Mouse (Mus musculus): Measurements from ENCODE around the gene Tlr7.

The Tlr7 gene

DNA sequence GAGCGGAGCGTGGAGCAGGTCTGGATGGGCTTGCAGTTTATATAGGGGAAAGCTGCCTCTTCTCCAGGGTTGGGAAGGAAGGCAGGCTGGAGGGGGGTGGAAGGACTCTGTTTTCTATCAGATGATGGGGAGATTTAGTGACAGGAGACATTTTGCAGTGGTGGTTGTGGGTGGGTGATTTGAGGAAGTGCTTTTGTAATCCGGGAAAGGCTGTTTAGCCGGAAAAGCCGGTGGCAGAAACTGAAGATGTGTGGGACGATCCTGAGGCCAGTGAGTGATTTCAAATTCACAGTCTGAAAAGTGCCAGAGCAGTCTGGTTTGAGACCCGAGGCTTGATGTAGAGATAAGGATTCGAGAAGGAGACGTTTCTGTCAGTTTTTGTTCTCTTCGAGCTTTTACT lies 53.8 kb downstream of the Tlr7 start:
- no peak for DNase-seq

- DNase-seq, result no peak
These were observed 66.3 kb downstream of the Tlr7 start, which contains the start of gene Tlr8 for GRCm38 (mm10) chrX:167264086-167264485. Gene Tlr8, minus strand, starts transcription at chrX:167264329.

DNA sequence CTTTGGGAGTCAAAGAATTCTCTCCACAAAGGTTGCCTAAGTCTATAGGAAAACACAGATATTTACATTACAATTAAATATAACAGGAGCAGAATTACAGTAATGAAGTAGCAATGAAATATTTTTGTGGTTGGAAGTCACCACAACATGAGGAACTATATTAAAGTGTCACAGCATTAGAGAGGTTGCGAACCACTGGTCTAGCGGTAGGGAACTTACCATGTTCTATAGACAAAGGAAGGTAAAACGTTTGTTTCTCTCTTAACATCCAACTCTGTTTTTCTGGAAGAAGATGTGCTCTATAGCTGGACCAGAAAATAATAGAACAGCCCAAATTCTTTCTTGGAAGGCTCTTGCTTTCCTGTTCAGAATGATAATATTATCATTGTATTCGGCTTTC lies 66.8 kb downstream of the Tlr7 start:
- no peak for DNase-seq

Measured in kidney, adult 11 months (tissue).